Mouse (Mus musculus) neural tube, embryonic 13.5 days (tissue): ENCODE measurements around the gene Rasgrp2. TPM values are rescaled to one million over a fixed set of nuclear protein-coding genes. Genes with fewer than 3 reads are reported as not detected.
A peak's percentile ranks its signal among the peaks of the same experiment; 100 is the strongest.

Source experiments
- ATAC-seq: fragments of 200-750 bp; cut with Nextera tagmentation; 2 replicates; pipeline ENCODE4 v1.8.0; 2017; ENCODE audit warnings: low read depth, mild to moderate bottlenecking, moderate TSS enrichment, moderate library complexity
- H3K27ac ChIP-seq: fragments of 300-500 bp; sonication (generic); replicated peaks from 2 replicates; pipeline ENCODE4 v1.5.1; 2015; ENCODE audit warnings: moderate library complexity, mild to moderate bottlenecking, inconsistent platforms
- H3K27me3 ChIP-seq: fragments of 300-500 bp; sonication (generic); 2 replicates; pipeline ENCODE4 v1.6.1; 2015; ENCODE audit warnings: mild to moderate bottlenecking, inconsistent platforms
- H3K36me3 ChIP-seq: fragments of 300-500 bp; sonication (generic); 2 replicates; pipeline ENCODE4 v1.6.1; 2015; ENCODE audit warnings: mild to moderate bottlenecking, inconsistent platforms
- H3K4me1 ChIP-seq: fragments of 300-500 bp; sonication (generic); replicated peaks from 2 replicates; pipeline ENCODE4 v1.6.1; 2015; ENCODE audit warnings: inconsistent platforms
- H3K4me2 ChIP-seq: fragments of 300-500 bp; sonication (generic); 2 replicates; pipeline ENCODE4 v1.6.1; 2015; ENCODE audit warnings: inconsistent platforms, mild to moderate bottlenecking, moderate library complexity
- H3K4me3 ChIP-seq: fragments of 300-500 bp; sonication (generic); 2 replicates; pipeline ENCODE4 v1.5.1; 2015; ENCODE audit warnings: mild to moderate bottlenecking, inconsistent platforms
- H3K9ac ChIP-seq: fragments of 300-500 bp; sonication (generic); 2 replicates; pipeline ENCODE4 v1.6.1; 2015; ENCODE audit warnings: moderate library complexity, mild to moderate bottlenecking, inconsistent platforms
- H3K9me3 ChIP-seq: fragments of 300-500 bp; sonication (generic); 2 replicates; pipeline ENCODE4 v1.6.1; 2016; ENCODE audit warnings: inconsistent platforms
- WGBS: fragments of 180-500 bp; shearing (Covaris S2); methylation state at CpG from one replicate; pipeline ENCODE4 v1.1.7; 2015; 5-methylcytosine and 5-hydroxymethylcytosine counted together
- polyA plus RNA-seq: library from polyadenylated mRNA; unstranded; fragments of >200 nt; fragmentation: Nextera tagmentation; extraction: Ambion mirVana; gene quantifications from 2 replicates; pipeline ENCODE4 v1.2.1, GENCODE M21; 2015

Rasgrp2 gene
- polyA plus RNA-seq, 1 experiment from 2014 or later: 49.9 TPM

DNA sequence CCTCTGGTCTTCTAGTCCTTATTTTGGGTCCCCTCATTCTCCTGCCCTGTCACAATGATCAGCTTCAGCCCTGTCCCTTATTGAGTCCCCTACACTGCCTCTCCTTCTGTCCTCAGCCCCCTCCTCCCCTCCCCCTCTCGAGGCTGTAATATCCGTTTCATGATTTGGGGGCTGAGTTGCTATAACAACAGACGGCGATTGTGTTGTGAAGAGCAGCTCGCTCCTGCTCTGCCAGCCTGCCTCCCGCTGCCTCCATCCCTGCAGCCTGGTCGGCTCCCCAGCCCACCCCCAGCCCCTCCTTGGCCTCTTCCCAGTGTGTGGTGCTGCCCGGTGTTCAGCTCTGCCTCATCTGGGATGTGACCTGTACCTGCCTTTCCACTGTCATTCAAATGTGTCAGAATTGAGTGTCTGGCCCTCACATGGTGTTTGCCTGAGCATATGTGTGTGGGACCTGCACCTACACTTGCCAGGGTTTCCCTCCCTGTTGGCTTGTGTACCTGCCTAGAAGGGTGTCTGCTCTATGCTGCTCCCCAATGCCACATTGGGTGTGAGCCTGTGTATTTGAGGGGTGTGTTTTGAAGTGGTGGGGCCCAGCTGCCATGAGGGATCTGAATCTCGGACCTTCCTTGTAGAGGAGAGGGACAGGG is 17.1 kb downstream of the Rasgrp2 start:
- Histone ChIP-seq H3K4me1 (peaks cover 54% of the 10 kb centered on the region), H3K9me3 (no peaks in the 10 kb centered on the region), H3K4me2 (peak overlapping the region; percentile 31), H3K27me3 (peaks cover 21% of the 10 kb centered on the region; the same call in 1 of the 2 replicates), H3K36me3 (no peaks in the 10 kb centered on the region), H3K27ac (peak overlapping the region; percentile 94), H3K9ac (peak overlapping the region; percentile 61), H3K4me3 (no peak overlapping the region)
- 1% methylated on average over 9 of the region's 9 CpGs for WGBS
- peak; percentile 32; the same call in 1 of the 2 replicates for ATAC-seq

GRCm38 (mm10) chr19:6416894-6417761 is 18.0 kb downstream of the Rasgrp2 start:
- ATAC-seq: no peak
- Histone ChIP-seq H3K4me2 (peak overlapping the region; percentile 81), H3K9ac (peak overlapping the region; percentile 86), H3K27ac (peak overlapping the region; percentile 94), H3K9me3 (no peaks in the 10 kb centered on the region), H3K27me3 (peaks cover 27% of the 10 kb centered on the region; the same call in 1 of the 2 replicates), H3K36me3 (no peaks in the 10 kb centered on the region), H3K4me3 (no peak overlapping the region), H3K4me1 (peaks cover 63% of the 10 kb centered on the region)
- 52% methylated on average over 12 of the region's 12 CpGs for WGBS

GRCm38 (mm10) chr19:6418233-6418879 is 19.2 kb downstream of the Rasgrp2 start, which contains the start of gene Nrxn2:
Gene Nrxn2, plus strand, starts transcription at chr19:6418731.
- H3K9ac ChIP-seq: peak within 1 kb of the TSS; percentile 86
- under 1% methylated on average over 46 of the region's 46 CpGs for WGBS
- peak within 1 kb of the TSS; percentile 94 for H3K27ac ChIP-seq
- H3K9me3 ChIP-seq: no peaks in the 10 kb centered on the region
- H3K36me3 ChIP-seq: no peaks in the 10 kb centered on the region
- H3K4me3 ChIP-seq: peak within 1 kb of the TSS; percentile 66
- H3K4me2 ChIP-seq: peak within 1 kb of the TSS; percentile 81
- H3K27me3 ChIP-seq: peaks cover 29% of the 10 kb centered on the region; the same call in 1 of the 2 replicates
- peaks cover 75% of the 10 kb centered on the region for H3K4me1 ChIP-seq
- ATAC-seq: peak; percentile 91

- H3K4me3 ChIP-seq: peak overlapping the region; percentile 66
- 8% methylated on average over 21 of the region's 23 CpGs for WGBS
- H3K4me2 ChIP-seq: peak overlapping the region; percentile 81
Measured at GRCm38 (mm10) chr19:6418984-6419692, 20.0 kb downstream of the Rasgrp2 start.

DNA sequence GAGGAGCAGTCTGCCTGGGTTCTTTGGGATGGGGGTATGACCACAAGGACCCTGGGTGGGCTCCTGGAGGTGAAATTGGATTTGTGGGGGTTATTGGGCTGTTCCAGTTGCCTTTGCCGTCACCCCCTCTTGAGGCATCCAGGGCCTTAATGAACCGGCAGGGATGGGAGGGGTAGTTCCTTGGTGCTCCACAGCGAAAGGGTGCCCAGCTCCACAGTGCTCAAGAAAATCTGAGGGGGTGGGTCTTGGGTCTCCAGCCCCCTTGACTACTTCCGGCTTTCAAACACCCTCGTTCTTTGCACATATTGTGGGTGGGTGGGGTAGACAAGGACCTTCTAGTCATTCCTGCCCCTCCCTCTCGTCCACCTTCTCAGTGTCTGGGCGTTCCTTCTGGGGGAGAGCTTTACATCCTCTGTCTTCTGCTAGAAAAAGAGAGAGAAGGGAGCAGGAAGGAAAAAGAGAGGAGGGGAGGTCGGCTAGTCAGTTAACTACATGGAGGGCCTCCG is 20.7 kb downstream of the Rasgrp2 start:
- WGBS: 51% methylated on average over 9 of the region's 9 CpGs
- ATAC-seq: no peak
- Histone ChIP-seq H3K9ac (peak overlapping the region; percentile 86), H3K4me2 (peak overlapping the region; percentile 81), H3K4me3 (peak overlapping the region; percentile 66), H3K36me3 (no peaks in the 10 kb centered on the region), H3K27ac (peak overlapping the region; percentile 94; the same call in 1 of the 2 replicates), H3K27me3 (peaks cover 40% of the 10 kb centered on the region; the same call in 1 of the 2 replicates), H3K9me3 (no peaks in the 10 kb centered on the region), H3K4me1 (peaks cover 90% of the 10 kb centered on the region)

More at GRCm38 (mm10) chr19:6418984-6419692, 20.0 kb downstream of the Rasgrp2 start:
- Histone ChIP-seq H3K9me3 (no peaks in the 10 kb centered on the region), H3K36me3 (no peaks in the 10 kb centered on the region), H3K27me3 (peaks cover 34% of the 10 kb centered on the region; the same call in 1 of the 2 replicates), H3K9ac (peak overlapping the region; percentile 86), H3K27ac (peak overlapping the region; percentile 94), H3K4me1 (peaks cover 83% of the 10 kb centered on the region)
- peak; percentile 16 for ATAC-seq

- peak overlapping the region; percentile 86 for H3K9ac ChIP-seq
- H3K27ac ChIP-seq: peak overlapping the region; percentile 94; the same call in 1 of the 2 replicates
- no peaks in the 10 kb centered on the region for H3K36me3 ChIP-seq
- no peak for ATAC-seq
- H3K27me3 ChIP-seq: peaks cover 44% of the 10 kb centered on the region; the same call in 1 of the 2 replicates
- WGBS: 48% methylated on average over 19 of the region's 19 CpGs
- H3K4me2 ChIP-seq: peak overlapping the region; percentile 81
- H3K9me3 ChIP-seq: no peaks in the 10 kb centered on the region
- peaks cover 90% of the 10 kb centered on the region for H3K4me1 ChIP-seq
- H3K4me3 ChIP-seq: peak overlapping the region; percentile 66
Measured at GRCm38 (mm10) chr19:6420481-6421210, 21.5 kb downstream of the Rasgrp2 start.

GRCm38 (mm10) chr19:6421211-6421590 is 22.1 kb downstream of the Rasgrp2 start:
- no peaks in the 10 kb centered on the region for H3K9me3 ChIP-seq
- peak overlapping the region; percentile 86; the same call in 1 of the 2 replicates for H3K9ac ChIP-seq
- no peaks in the 10 kb centered on the region for H3K36me3 ChIP-seq
- H3K4me2 ChIP-seq: peak overlapping the region; percentile 81
- peaks cover 50% of the 10 kb centered on the region; the same call in 1 of the 2 replicates for H3K27me3 ChIP-seq
- H3K4me1 ChIP-seq: peaks cover 90% of the 10 kb centered on the region
- no peak overlapping the region for H3K27ac ChIP-seq
- H3K4me3 ChIP-seq: peak overlapping the region; percentile 66
- 68% methylated on average over 9 of the region's 9 CpGs for WGBS
- no peak for ATAC-seq

GRCm38 (mm10) chr19:6422014-6422413 is 22.9 kb downstream of the Rasgrp2 start:
- no peak overlapping the region; the same call in 1 of the 2 replicates for H3K9ac ChIP-seq
- H3K4me1 ChIP-seq: peaks cover 90% of the 10 kb centered on the region
- H3K4me3 ChIP-seq: no peak overlapping the region
- H3K27ac ChIP-seq: no peak overlapping the region
- 66% methylated on average over 7 of the region's 7 CpGs for WGBS
- H3K36me3 ChIP-seq: no peaks in the 10 kb centered on the region
- 0 out of 2 replicates have a peak overlapping the region, but pooled peaks have one; percentile 81 for H3K4me2 ChIP-seq
- peaks cover 58% of the 10 kb centered on the region for H3K27me3 ChIP-seq
- H3K9me3 ChIP-seq: no peaks in the 10 kb centered on the region
- ATAC-seq: no peak

DNA sequence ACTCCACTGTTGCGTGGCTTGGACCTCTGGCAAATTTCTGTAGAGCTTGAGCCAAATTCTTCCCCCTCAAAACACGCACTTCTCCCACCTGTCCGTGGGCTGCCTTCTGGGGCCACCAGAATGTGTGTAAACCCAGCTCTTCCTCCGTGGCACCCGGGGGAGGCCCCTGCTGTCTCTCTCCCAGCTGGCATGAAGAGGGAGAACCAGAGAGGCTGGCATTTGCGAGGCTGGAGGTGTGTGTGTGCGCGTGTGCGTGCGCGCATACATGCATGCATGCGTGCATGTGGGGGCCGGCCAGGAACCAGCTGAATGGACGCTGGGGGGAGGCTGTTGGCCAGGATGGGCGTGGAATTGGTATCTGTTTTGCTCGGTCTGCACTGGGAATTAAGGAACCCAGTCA is 24.1 kb downstream of the Rasgrp2 start:
- WGBS: 85% methylated on average over 16 of the region's 16 CpGs
- Histone ChIP-seq H3K4me1 (peaks cover 90% of the 10 kb centered on the region), H3K27me3 (peaks cover 70% of the 10 kb centered on the region), H3K9me3 (no peaks in the 10 kb centered on the region), H3K4me3 (no peak overlapping the region), H3K4me2 (no peak overlapping the region), H3K36me3 (no peaks in the 10 kb centered on the region), H3K9ac (no peak overlapping the region), H3K27ac (no peak overlapping the region)
- no peak for ATAC-seq

- no peak overlapping the region for H3K4me2 ChIP-seq
- ATAC-seq: no peak
- H3K4me3 ChIP-seq: no peak overlapping the region
- H3K9me3 ChIP-seq: no peaks in the 10 kb centered on the region
- H3K36me3 ChIP-seq: no peaks in the 10 kb centered on the region
- H3K4me1 ChIP-seq: peaks cover 100% of the 10 kb centered on the region
- 0 out of 2 replicates have a peak overlapping the region, but pooled peaks have one; percentile 70 for H3K27ac ChIP-seq
- H3K27me3 ChIP-seq: peaks cover 79% of the 10 kb centered on the region
- WGBS: 60% methylated on average over 8 of the region's 8 CpGs
- peak overlapping the region; percentile 22; the same call in 1 of the 2 replicates for H3K9ac ChIP-seq
Measured at GRCm38 (mm10) chr19:6424137-6424881, 25.2 kb downstream of the Rasgrp2 start.
